Mouse (Mus musculus): ENCODE measurements around the gene Spsb4. TPM values are rescaled to one million over a fixed set of nuclear protein-coding genes. Genes with fewer than 3 reads are reported as not detected.

Spsb4 gene
- total and polyA plus RNA-seq, 3 experiments, result 4.2 to 9.1 (median 7.2) TPM

- Histone ChIP-seq H3K4me1 (ENCODE audit: control insufficient read depth, insufficient read depth, low read length) (peaks cover 8% of the 10 kb centered on the region; the same call in 1 of the 2 replicates), H3K79me2 (replicated peaks; ENCODE audit: control insufficient read depth, insufficient read depth, low read length) (no peaks in the 10 kb centered on the region), H3K4me3 (no peak overlapping the region), H3K9ac (ENCODE audit: low read depth, low read length) (no peak overlapping the region), H3K27me3 (ENCODE audit: control insufficient read depth, insufficient read depth, low read length) (no peaks in the 10 kb centered on the region), H3K27ac (no peak overlapping the region), H3K36me3 (ENCODE audit: control insufficient read depth, insufficient read depth, low read length) (no peaks in the 10 kb centered on the region)
- intact Hi-C loops (cut with DNase I), result no loop called here
- WGBS, result 79% methylated on average over 14 of the region's 14 CpGs
- no peak for TF ChIP-seq POLR2A (IDR thresholded peaks at IDR 0.05; ENCODE audit: insufficient read depth, low read depth, low read length)
- no peak for TF ChIP-seq CTCF (IDR thresholded peaks at IDR 0.05)
- TF ChIP-seq EP300 (IDR thresholded peaks at IDR 0.05; ENCODE audit: insufficient read depth, low read depth, low read length), result no peak
- no peak for DNase-seq
Measured at GRCm38 (mm10) chr9:96991118-96991517, 27.5 kb downstream of the Spsb4 start.

- Histone ChIP-seq H3K9ac (ENCODE audit: low read depth, low read length) (no peak overlapping the region), H3K27ac (no peak overlapping the region)
- WGBS, result 41% methylated on average over 10 of the region's 10 CpGs
Measured at GRCm38 (mm10) chr9:96989389-96989990, 29.2 kb downstream of the Spsb4 start.

GRCm38 (mm10) chr9:96986797-96987473 lies 31.7 kb downstream of the Spsb4 start:
- no peak for DNase-seq
- 46% methylated on average over 11 of the region's 11 CpGs for WGBS
- Histone ChIP-seq H3K36me3 (ENCODE audit: control insufficient read depth, insufficient read depth, low read length) (no peaks in the 10 kb centered on the region), H3K27me3 (ENCODE audit: control insufficient read depth, insufficient read depth, low read length) (no peaks in the 10 kb centered on the region), H3K79me2 (replicated peaks; ENCODE audit: control insufficient read depth, insufficient read depth, low read length) (no peaks in the 10 kb centered on the region), H3K9ac (ENCODE audit: low read depth, low read length) (no peak overlapping the region), H3K27ac (no peak overlapping the region; the same call in 1 of the 2 replicates), H3K4me1 (ENCODE audit: control insufficient read depth, insufficient read depth, low read length) (peaks cover 6% of the 10 kb centered on the region; the same call in 1 of the 2 replicates), H3K4me3 (no peak overlapping the region)
- intact Hi-C loops (cut with DNase I), result no loop called here
- TF ChIP-seq POLR2A (IDR thresholded peaks at IDR 0.05; ENCODE audit: insufficient read depth, low read depth, low read length) (no peak), CTCF (IDR thresholded peaks at IDR 0.05) (no peak), EP300 (IDR thresholded peaks at IDR 0.05; ENCODE audit: insufficient read depth, low read depth, low read length) (no peak)

More at GRCm38 (mm10) chr9:96989389-96989990, 29.2 kb downstream of the Spsb4 start:
- peak in 1 of 2 experiments; percentile 45 for DNase-seq
- no peaks in the 10 kb centered on the region for H3K79me2 ChIP-seq (replicated peaks; ENCODE audit: control insufficient read depth, insufficient read depth, low read length)
- H3K36me3 ChIP-seq (ENCODE audit: control insufficient read depth, insufficient read depth, low read length), result no peaks in the 10 kb centered on the region
- no peaks in the 10 kb centered on the region for H3K27me3 ChIP-seq (ENCODE audit: control insufficient read depth, insufficient read depth, low read length)
- no peak for TF ChIP-seq CTCF (IDR thresholded peaks at IDR 0.05)
- TF ChIP-seq EP300 (IDR thresholded peaks at IDR 0.05; ENCODE audit: insufficient read depth, low read depth, low read length), result no peak
- no peak for TF ChIP-seq POLR2A (IDR thresholded peaks at IDR 0.05; ENCODE audit: insufficient read depth, low read depth, low read length)
- H3K4me3 ChIP-seq, result no peak overlapping the region
- peaks cover 8% of the 10 kb centered on the region; the same call in 1 of the 2 replicates for H3K4me1 ChIP-seq (ENCODE audit: control insufficient read depth, insufficient read depth, low read length)
- intact Hi-C loops (cut with DNase I), result no loop called here

GRCm38 (mm10) chr9:96984034-96984433 lies 34.6 kb downstream of the Spsb4 start:
- Histone ChIP-seq H3K9ac (ENCODE audit: low read depth, low read length) (no peak overlapping the region), H3K36me3 (ENCODE audit: control insufficient read depth, insufficient read depth, low read length) (no peaks in the 10 kb centered on the region), H3K4me1 (ENCODE audit: control insufficient read depth, insufficient read depth, low read length) (peaks cover 2% of the 10 kb centered on the region; the same call in 1 of the 2 replicates), H3K4me3 (no peak overlapping the region), H3K27ac (no peak overlapping the region), H3K27me3 (ENCODE audit: control insufficient read depth, insufficient read depth, low read length) (no peaks in the 10 kb centered on the region), H3K79me2 (replicated peaks; ENCODE audit: control insufficient read depth, insufficient read depth, low read length) (no peaks in the 10 kb centered on the region)
- TF ChIP-seq CTCF (IDR thresholded peaks at IDR 0.05) (no peak), EP300 (IDR thresholded peaks at IDR 0.05; ENCODE audit: insufficient read depth, low read depth, low read length) (no peak), POLR2A (IDR thresholded peaks at IDR 0.05; ENCODE audit: insufficient read depth, low read depth, low read length) (no peak)
- 89% methylated on average over 8 of the region's 8 CpGs for WGBS
- no peak for DNase-seq
- intact Hi-C loops (cut with DNase I), result no loop called here

GRCm38 (mm10) chr9:96982940-96983339 lies 35.7 kb downstream of the Spsb4 start:
- 80% methylated on average over 3 of the region's 3 CpGs for WGBS
- peaks cover 2% of the 10 kb centered on the region; the same call in 1 of the 2 replicates for H3K4me1 ChIP-seq (ENCODE audit: control insufficient read depth, insufficient read depth, low read length)
- H3K36me3 ChIP-seq (ENCODE audit: control insufficient read depth, insufficient read depth, low read length), result no peaks in the 10 kb centered on the region
- intact Hi-C loops (cut with DNase I), result no loop called here
- DNase-seq, result no peak
- H3K79me2 ChIP-seq (replicated peaks; ENCODE audit: control insufficient read depth, insufficient read depth, low read length), result no peaks in the 10 kb centered on the region
- no peak overlapping the region for H3K27ac ChIP-seq
- no peak for TF ChIP-seq EP300 (IDR thresholded peaks at IDR 0.05; ENCODE audit: insufficient read depth, low read depth, low read length)
- no peak for TF ChIP-seq CTCF (IDR thresholded peaks at IDR 0.05)
- no peak for TF ChIP-seq POLR2A (IDR thresholded peaks at IDR 0.05; ENCODE audit: insufficient read depth, low read depth, low read length)
- H3K4me3 ChIP-seq, result no peak overlapping the region
- H3K27me3 ChIP-seq (ENCODE audit: control insufficient read depth, insufficient read depth, low read length), result no peaks in the 10 kb centered on the region
- H3K9ac ChIP-seq (ENCODE audit: low read depth, low read length), result no peak overlapping the region

- intact Hi-C loops (cut with DNase I), result no loop called here
- DNase-seq, result no peak
- H3K4me1 ChIP-seq (ENCODE audit: control insufficient read depth, insufficient read depth, low read length), result peaks cover 4% of the 10 kb centered on the region; the same call in 1 of the 2 replicates
- no peak overlapping the region for H3K27ac ChIP-seq
- H3K4me3 ChIP-seq, result no peak overlapping the region
- no peaks in the 10 kb centered on the region for H3K79me2 ChIP-seq (replicated peaks; ENCODE audit: control insufficient read depth, insufficient read depth, low read length)
- H3K27me3 ChIP-seq (ENCODE audit: control insufficient read depth, insufficient read depth, low read length), result no peaks in the 10 kb centered on the region
- no peaks in the 10 kb centered on the region for H3K36me3 ChIP-seq (ENCODE audit: control insufficient read depth, insufficient read depth, low read length)
- 56% methylated on average over 3 of the region's 3 CpGs for WGBS
- TF ChIP-seq EP300 (IDR thresholded peaks at IDR 0.05; ENCODE audit: insufficient read depth, low read depth, low read length), result no peak
- TF ChIP-seq CTCF (IDR thresholded peaks at IDR 0.05), result no peak
- no peak for TF ChIP-seq POLR2A (IDR thresholded peaks at IDR 0.05; ENCODE audit: insufficient read depth, low read depth, low read length)
- H3K9ac ChIP-seq (ENCODE audit: low read depth, low read length), result no peak overlapping the region
Measured at GRCm38 (mm10) chr9:96982351-96982750, 36.3 kb downstream of the Spsb4 start.

All from heart, adult 2 months (tissue).